Mouse (Mus musculus) liver, postnatal 0 days (tissue): ENCODE results near the gene Nars2.

Experiments
- CTCF ChIP-seq: sonication (generic); IDR thresholded peaks from 2 replicates; pipeline ENCODE4 v1.5.1; 2016; ENCODE audit warnings: antibody characterized with exemption, low read depth
- EP300 ChIP-seq: IDR thresholded peaks from 2 replicates; pipeline ENCODE4 v1.6.1; 2016; ENCODE audit warnings: antibody characterized with exemption, low read depth, mild to moderate bottlenecking

GRCm38 (mm10) chr7:96910310-96910960 lies 40.9 kb upstream of the Nars2 start:
- TF ChIP-seq CTCF, result no peak
- no peak for TF ChIP-seq EP300
